Mouse (Mus musculus) stomach, embryonic 15.5 days (tissue): ENCODE results near the gene Traf3. TPM values are rescaled to one million over a fixed set of nuclear protein-coding genes. Genes with fewer than 3 reads are reported as not detected.

ENCODE experiments used
- ATAC-seq: fragments of 200-750 bp; cut with Nextera tagmentation; 2 replicates; pipeline ENCODE4 v1.8.0; 2017; ENCODE audit warnings: low read depth, moderate number of reproducible peaks, moderate TSS enrichment; ENCODE audit not compliant: insufficient read depth, low FRiP score
- H3K27ac ChIP-seq: fragments of 300-500 bp; sonication (generic); 2 replicates; pipeline ENCODE4 v1.5.1; 2015; ENCODE audit warnings: mild to moderate bottlenecking, inconsistent platforms
- H3K27me3 ChIP-seq: fragments of 300-500 bp; sonication (generic); replicated peaks from 2 replicates; pipeline ENCODE4 v1.6.1; 2015; ENCODE audit warnings: inconsistent platforms
- H3K36me3 ChIP-seq: fragments of 300-500 bp; sonication (generic); 2 replicates; pipeline ENCODE4 v1.6.1; 2015; ENCODE audit warnings: inconsistent platforms
- H3K4me1 ChIP-seq: fragments of 300-500 bp; sonication (generic); 2 replicates; pipeline ENCODE4 v1.6.1; 2015; ENCODE audit warnings: inconsistent platforms
- H3K4me2 ChIP-seq: fragments of 300-500 bp; sonication (generic); 2 replicates; pipeline ENCODE4 v1.6.1; 2015; ENCODE audit warnings: mild to moderate bottlenecking, inconsistent platforms
- H3K4me3 ChIP-seq: fragments of 300-500 bp; sonication (generic); replicated peaks from 2 replicates; pipeline ENCODE4 v1.5.1; 2015; ENCODE audit warnings: inconsistent platforms
- H3K9ac ChIP-seq: fragments of 300-500 bp; sonication (generic); 2 replicates; pipeline ENCODE4 v1.6.1; 2015; ENCODE audit warnings: inconsistent platforms
- H3K9me3 ChIP-seq: fragments of 300-500 bp; sonication (generic); 2 replicates; pipeline ENCODE4 v1.6.1; 2016; ENCODE audit warnings: inconsistent platforms
- WGBS: fragments of 180-500 bp; shearing (Covaris S2); methylation state at CpG from one replicate; pipeline ENCODE4 v1.1.7; 2015; 5-methylcytosine and 5-hydroxymethylcytosine counted together
- polyA plus RNA-seq: library from polyadenylated mRNA; unstranded; fragments of >200 nt; fragmentation: Nextera tagmentation; extraction: Ambion mirVana; gene quantifications from 2 replicates; pipeline ENCODE4 v1.2.1, GENCODE M21; 2015

The Traf3 gene
- polyA plus RNA-seq, 1 experiment from 2014 or later, result 8.4 TPM

- no peaks in the 10 kb centered on the region for H3K27me3 ChIP-seq
- H3K4me2 ChIP-seq, result no peak overlapping the region
- 94% methylated on average over 6 of the region's 6 CpGs for WGBS
These were observed 16.2 kb downstream of the Traf3 start for GRCm38 (mm10) chr12:111182378-111182777.

GRCm38 (mm10) chr12:111184476-111184875 is 18.3 kb downstream of the Traf3 start, which contains the start of gene 4930595D18Rik:
Gene 4930595D18Rik (minus strand): TSS chr12:111184491.
- no peaks in the 10 kb centered on the region for H3K36me3 ChIP-seq
- WGBS, result 71% methylated on average over 5 of the region's 5 CpGs
- no peak within 1 kb of the TSS for H3K4me3 ChIP-seq

More at GRCm38 (mm10) chr12:111182378-111182777, 16.2 kb downstream of the Traf3 start:
- H3K27ac ChIP-seq, result no peak overlapping the region
- H3K9me3 ChIP-seq, result no peaks in the 10 kb centered on the region
- no peak overlapping the region for H3K4me3 ChIP-seq
- H3K36me3 ChIP-seq, result no peaks in the 10 kb centered on the region
- ATAC-seq, result no peak
- H3K9ac ChIP-seq, result no peak overlapping the region
- no peaks in the 10 kb centered on the region for H3K4me1 ChIP-seq

GRCm38 (mm10) chr12:111186986-111187385 is 20.8 kb downstream of the Traf3 start:
- 81% methylated on average over 3 of the region's 3 CpGs for WGBS
- Histone ChIP-seq H3K9ac (no peak overlapping the region), H3K4me2 (no peak overlapping the region), H3K36me3 (no peaks in the 10 kb centered on the region), H3K4me1 (no peaks in the 10 kb centered on the region), H3K27me3 (no peaks in the 10 kb centered on the region), H3K9me3 (no peaks in the 10 kb centered on the region), H3K27ac (no peak overlapping the region), H3K4me3 (no peak overlapping the region)
- ATAC-seq, result no peak

More at GRCm38 (mm10) chr12:111184476-111184875, 18.3 kb downstream of the Traf3 start, which contains the start of gene 4930595D18Rik:
- Histone ChIP-seq H3K9ac (no peak within 1 kb of the TSS), H3K27ac (no peak within 1 kb of the TSS), H3K27me3 (no peaks in the 10 kb centered on the region), H3K9me3 (no peaks in the 10 kb centered on the region), H3K4me1 (no peaks in the 10 kb centered on the region), H3K4me2 (no peak within 1 kb of the TSS)
- ATAC-seq, result no peak

GRCm38 (mm10) chr12:111188295-111188694 is 22.1 kb downstream of the Traf3 start:
- H3K27me3 ChIP-seq, result no peaks in the 10 kb centered on the region
- ATAC-seq, result no peak
- no peak overlapping the region for H3K4me3 ChIP-seq
- H3K36me3 ChIP-seq, result no peaks in the 10 kb centered on the region
- H3K9ac ChIP-seq, result no peak overlapping the region
- peaks cover 1% of the 10 kb centered on the region; the same call in 1 of the 2 replicates for H3K4me1 ChIP-seq
- 90% methylated on average over 4 of the region's 4 CpGs for WGBS
- H3K9me3 ChIP-seq, result no peaks in the 10 kb centered on the region
- H3K4me2 ChIP-seq, result no peak overlapping the region
- no peak overlapping the region for H3K27ac ChIP-seq

GRCm38 (mm10) chr12:111190355-111190754 is 24.2 kb downstream of the Traf3 start:
- 94% methylated on average over 5 of the region's 5 CpGs for WGBS
- H3K9ac ChIP-seq, result no peak overlapping the region
- no peak overlapping the region for H3K4me3 ChIP-seq
- no peak overlapping the region for H3K27ac ChIP-seq
- no peaks in the 10 kb centered on the region for H3K9me3 ChIP-seq
- ATAC-seq, result no peak
- H3K36me3 ChIP-seq, result no peaks in the 10 kb centered on the region
- peaks cover 5% of the 10 kb centered on the region; the same call in 1 of the 2 replicates for H3K4me1 ChIP-seq
- H3K4me2 ChIP-seq, result no peak overlapping the region
- no peaks in the 10 kb centered on the region for H3K27me3 ChIP-seq

GRCm38 (mm10) chr12:111190891-111191290 is 24.7 kb downstream of the Traf3 start:
- Histone ChIP-seq H3K4me1 (peaks cover 5% of the 10 kb centered on the region; the same call in 1 of the 2 replicates), H3K4me3 (no peak overlapping the region), H3K27ac (no peak overlapping the region), H3K27me3 (no peaks in the 10 kb centered on the region), H3K36me3 (no peaks in the 10 kb centered on the region), H3K4me2 (no peak overlapping the region), H3K9ac (no peak overlapping the region), H3K9me3 (no peaks in the 10 kb centered on the region)
- 69% methylated on average over 2 of the region's 2 CpGs for WGBS
- ATAC-seq, result no peak

- no peak overlapping the region for H3K4me3 ChIP-seq
- ATAC-seq, result no peak
- no peaks in the 10 kb centered on the region for H3K36me3 ChIP-seq
- no peaks in the 10 kb centered on the region for H3K27me3 ChIP-seq
- no peaks in the 10 kb centered on the region for H3K9me3 ChIP-seq
- no peak overlapping the region for H3K27ac ChIP-seq
- H3K4me2 ChIP-seq, result no peak overlapping the region
- 64% methylated on average over 6 of the region's 6 CpGs for WGBS
- no peak overlapping the region for H3K9ac ChIP-seq
- H3K4me1 ChIP-seq, result peaks cover 5% of the 10 kb centered on the region; the same call in 1 of the 2 replicates
These were observed 26.6 kb downstream of the Traf3 start for GRCm38 (mm10) chr12:111192777-111193176.

GRCm38 (mm10) chr12:111193331-111193730 is 27.2 kb downstream of the Traf3 start:
- Histone ChIP-seq H3K36me3 (no peaks in the 10 kb centered on the region), H3K9me3 (no peaks in the 10 kb centered on the region), H3K4me2 (no peak overlapping the region), H3K27me3 (no peaks in the 10 kb centered on the region), H3K27ac (no peak overlapping the region), H3K9ac (no peak overlapping the region), H3K4me1 (peaks cover 5% of the 10 kb centered on the region; the same call in 1 of the 2 replicates), H3K4me3 (no peak overlapping the region)
- no peak for ATAC-seq
- WGBS, result 63% methylated on average over 9 of the region's 9 CpGs

- H3K4me3 ChIP-seq, result no peak overlapping the region
- no peak overlapping the region for H3K9ac ChIP-seq
- no peak overlapping the region for H3K4me2 ChIP-seq
- ATAC-seq, result no peak
- H3K36me3 ChIP-seq, result no peaks in the 10 kb centered on the region
- H3K27ac ChIP-seq, result no peak overlapping the region
- H3K9me3 ChIP-seq, result no peaks in the 10 kb centered on the region
- peaks cover 5% of the 10 kb centered on the region; the same call in 1 of the 2 replicates for H3K4me1 ChIP-seq
- no peaks in the 10 kb centered on the region for H3K27me3 ChIP-seq
- WGBS, result 61% methylated on average over 4 of the region's 4 CpGs
These were observed 30.4 kb downstream of the Traf3 start for GRCm38 (mm10) chr12:111196548-111196947.

- no peak overlapping the region for H3K27ac ChIP-seq
- no peaks in the 10 kb centered on the region for H3K9me3 ChIP-seq
- WGBS, result 72% methylated on average over 10 of the region's 10 CpGs
- no peaks in the 10 kb centered on the region for H3K4me1 ChIP-seq
- H3K4me3 ChIP-seq, result no peak overlapping the region
- no peak for ATAC-seq
- H3K27me3 ChIP-seq, result no peaks in the 10 kb centered on the region
- no peak overlapping the region for H3K9ac ChIP-seq
- no peaks in the 10 kb centered on the region for H3K36me3 ChIP-seq
- H3K4me2 ChIP-seq, result no peak overlapping the region
These were observed 36.9 kb downstream of the Traf3 start for GRCm38 (mm10) chr12:111203076-111203475.

- Histone ChIP-seq H3K4me2 (no peak overlapping the region), H3K27ac (no peak overlapping the region), H3K9me3 (no peaks in the 10 kb centered on the region), H3K27me3 (no peaks in the 10 kb centered on the region), H3K4me3 (no peak overlapping the region), H3K9ac (no peak overlapping the region), H3K36me3 (no peaks in the 10 kb centered on the region), H3K4me1 (no peaks in the 10 kb centered on the region)
- 58% methylated on average over 3 of the region's 3 CpGs for WGBS
- no peak for ATAC-seq
These were observed 37.8 kb downstream of the Traf3 start for GRCm38 (mm10) chr12:111203945-111204344.

- H3K9ac ChIP-seq, result no peak overlapping the region
- H3K4me2 ChIP-seq, result no peak overlapping the region
- no peak for ATAC-seq
- 79% methylated on average over 3 of the region's 3 CpGs for WGBS
- no peaks in the 10 kb centered on the region for H3K36me3 ChIP-seq
- H3K9me3 ChIP-seq, result no peaks in the 10 kb centered on the region
- no peaks in the 10 kb centered on the region for H3K4me1 ChIP-seq
- H3K4me3 ChIP-seq, result no peak overlapping the region
- no peak overlapping the region for H3K27ac ChIP-seq
- no peaks in the 10 kb centered on the region for H3K27me3 ChIP-seq
These were observed 41.5 kb downstream of the Traf3 start for GRCm38 (mm10) chr12:111207641-111208040.

GRCm38 (mm10) chr12:111211729-111212128 is 45.6 kb downstream of the Traf3 start:
- Histone ChIP-seq H3K36me3 (no peaks in the 10 kb centered on the region), H3K4me2 (no peak overlapping the region), H3K4me3 (no peak overlapping the region), H3K9me3 (no peaks in the 10 kb centered on the region), H3K4me1 (no peaks in the 10 kb centered on the region), H3K27me3 (no peaks in the 10 kb centered on the region), H3K9ac (no peak overlapping the region), H3K27ac (no peak overlapping the region)
- no peak for ATAC-seq
- WGBS, result 73% methylated on average over 5 of the region's 5 CpGs
